Mouse (Mus musculus): ENCODE data around the gene Arfgap2. TPM values are rescaled to one million over a fixed set of nuclear protein-coding genes. Genes with fewer than 3 reads are reported as not detected.

Gene Arfgap2
- 57.0 and 71.6 TPM in 2 replicates for total RNA-seq (2012; rRNA removed)
- 48.3 and 55.1 TPM in 2 replicates for total RNA-seq (2014; rRNA removed)
- 77.6 and 80.0 TPM in 2 replicates for polyA plus RNA-seq (2012; ENCODE audit: insufficient read length, low read depth)

DNA sequence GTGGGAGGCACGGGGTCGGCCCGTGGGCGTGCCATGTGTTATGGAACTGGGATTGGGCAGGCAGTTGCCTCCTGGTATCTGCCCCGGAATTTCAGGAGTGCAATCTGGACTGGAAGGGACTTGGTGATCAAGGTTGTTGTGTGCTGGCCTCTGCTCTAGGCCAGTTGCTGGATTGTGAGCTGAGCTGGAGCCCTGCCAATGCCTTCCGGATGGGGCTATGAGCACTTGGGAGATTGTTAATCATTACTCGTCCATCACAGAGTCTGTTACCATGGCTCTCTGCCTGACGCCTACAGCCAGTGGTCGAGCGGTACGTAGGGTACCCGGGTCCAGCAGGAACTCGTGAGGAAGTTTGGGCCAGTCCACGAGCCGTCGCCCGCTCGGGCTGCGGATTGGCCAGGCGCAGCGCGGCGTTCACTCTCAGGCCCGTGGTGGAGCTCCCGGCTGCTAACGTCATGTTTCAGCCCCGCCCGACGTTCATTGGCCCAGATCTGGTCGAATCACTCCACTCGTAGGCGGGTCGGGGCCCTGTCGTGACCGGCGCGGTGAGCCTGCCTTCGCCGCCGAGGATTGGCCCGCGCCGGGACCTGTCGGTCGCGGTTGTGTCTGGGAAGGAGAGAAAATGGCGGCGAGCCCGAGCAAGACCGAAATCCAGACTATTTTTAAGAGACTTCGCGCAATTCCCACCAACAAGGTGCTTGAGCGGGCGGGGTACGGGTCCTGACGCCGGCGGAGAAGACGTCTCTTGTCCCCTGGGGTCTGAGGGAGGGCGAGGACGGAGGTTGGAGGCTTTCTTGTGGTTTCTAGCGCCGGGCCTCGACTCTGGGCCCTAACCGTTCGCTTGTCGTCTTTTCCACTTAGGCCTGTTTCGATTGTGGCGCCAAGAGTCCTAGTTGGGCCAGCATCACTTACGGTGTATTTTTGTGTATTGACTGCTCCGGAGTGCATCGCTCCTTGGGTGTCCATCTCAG is at the start of gene Arfgap2:
Gene Arfgap2 (plus strand): TSS at position 264 of the 971 bp plus-strand sequence.
- Histone ChIP-seq H3K9me3 (replicated peaks; ENCODE audit: low read length) (no peaks in the 10 kb centered on the region), H3K36me3 (replicated peaks in 1 of 2; ENCODE audit: control insufficient read depth in 1 of 2, insufficient read depth in 1 of 2, low read length in 1 of 2) (peaks cover 31 to 38% of the 10 kb centered on the region in 2 experiments), H3K9ac (ENCODE audit: insufficient read depth, low read depth) (peak within 1 kb of the TSS; percentile 96), H3K27ac (ENCODE audit: insufficient read depth, low read depth) (peak within 1 kb of the TSS; percentile 41), H3K4me3 (replicated peaks in 1 of 3; ENCODE audit: low read depth in 2 of 3, low read length in 2 of 3, poor library complexity in 1 of 3) (peak within 1 kb of the TSS; percentile 69 to 95 (median 79)), H3K27me3 (replicated peaks) (peaks cover 2% of the 10 kb centered on the region), H3K4me1 (ENCODE audit: control insufficient read depth in 1 of 2, insufficient read depth in 2 of 2) (peaks cover 4 to 21% of the 10 kb centered on the region in 2 experiments; a peak in 3 of 4 replicates), H3K4me2 (ENCODE audit: insufficient read depth, low read depth, poor library complexity, severe bottlenecking) (peak within 1 kb of the TSS; percentile 53), H3K79me2 (replicated peaks; ENCODE audit: control insufficient read depth, extremely low read depth, insufficient read depth, poor library complexity, severe bottlenecking) (peaks cover 23% of the 10 kb centered on the region)
- peak; percentile 95 for DNase-seq (ENCODE audit: extremely low read depth)
- dilution Hi-C loops (cut with MboI; ENCODE audit: extremely low pct_ligation_motif_present, extremely low pct_unique_long_range_greater_than_20kb, low sequenced_read_pairs) = no loop called here
- in situ Hi-C loops (cut with MboI; ENCODE audit: low pct_ligation_motif_present, low pct_unique_long_range_greater_than_20kb, low sequenced_read_pairs) = no loop called here
- TF ChIP-seq SIN3A (IDR thresholded peaks at IDR 0.05; ENCODE audit: low read length) = peak; percentile 89
- TF ChIP-seq CHD2 (IDR thresholded peaks at IDR 0.05; ENCODE audit: low read length) = no peak
- no peak for TF ChIP-seq GABPA (IDR thresholded peaks at IDR 0.05; ENCODE audit: insufficient replicate concordance, low read depth, low read length)
- TF ChIP-seq CTCF (conservative IDR thresholded peaks at IDR 0.05 in 1 of 2, IDR thresholded peaks at IDR 0.05 in 1 of 2; ENCODE audit: low read depth in 2 of 2, low read length in 2 of 2) = no peak
- peak; percentile 78 for TF ChIP-seq HCFC1 (IDR thresholded peaks at IDR 0.05; ENCODE audit: low read depth, low read length)
- no peak for TF ChIP-seq JUN (IDR thresholded peaks at IDR 0.05; ENCODE audit: insufficient read depth, low read depth, low read length)
- no peak for TF ChIP-seq E2F4 (IDR thresholded peaks at IDR 0.05; ENCODE audit: insufficient replicate concordance, low read depth, low read length)
- TF ChIP-seq MAX (IDR thresholded peaks at IDR 0.05; ENCODE audit: low read length) = peak; percentile 75
- peak; percentile 79 for TF ChIP-seq ZMIZ1 (IDR thresholded peaks at IDR 0.05; ENCODE audit: low read depth, low read length)
- no peak for TF ChIP-seq JUND (conservative IDR thresholded peaks at IDR 0.05; ENCODE audit: low read depth, low read length)
- no peak for TF ChIP-seq USF2 (conservative IDR thresholded peaks at IDR 0.05; ENCODE audit: low read depth, low read length)
- no peak for TF ChIP-seq MAZ (IDR thresholded peaks at IDR 0.05; ENCODE audit: low read depth, low read length)
- TF ChIP-seq UBTF (IDR thresholded peaks at IDR 0.05; ENCODE audit: low read depth, low read length) = peak; percentile 76; the same call in 1 of the 2 replicates
- TF ChIP-seq BHLHE40 (IDR thresholded peaks at IDR 0.05; ENCODE audit: low read depth, low read length) = peak; percentile 52; the same call in 1 of the 2 replicates
- TF ChIP-seq NRF1 (IDR thresholded peaks at IDR 0.05; ENCODE audit: low read depth, low read length) = peak; percentile 71
- TF ChIP-seq MXI1 (IDR thresholded peaks at IDR 0.05; ENCODE audit: low read depth, low read length) = no peak; the same call in 1 of the 2 replicates
- TF ChIP-seq SMC3 (IDR thresholded peaks at IDR 0.05; ENCODE audit: low read depth, low read length) = no peak
- no peak for TF ChIP-seq USF1 (IDR thresholded peaks at IDR 0.05; ENCODE audit: low read depth, low read length)
- peak; percentile 84; the same call in 1 of the 2 replicates for TF ChIP-seq NELFE (IDR thresholded peaks at IDR 0.05; ENCODE audit: low read depth, low read length)
- 0 out of 2 replicates have a peak, but pooled peaks have one; percentile 22 for TF ChIP-seq MEF2A (IDR thresholded peaks at IDR 0.05; ENCODE audit: borderline replicate concordance, low read depth, low read length)
- no peak for TF ChIP-seq KAT2A (IDR thresholded peaks at IDR 0.05; ENCODE audit: insufficient replicate concordance, low read length)
- no peak for TF ChIP-seq ZKSCAN1 (IDR thresholded peaks at IDR 0.05; ENCODE audit: borderline replicate concordance, low read depth, low read length)
- TF ChIP-seq IRF4 (IDR thresholded peaks at IDR 0.05; ENCODE audit: low read depth, low read length) = no peak; the same call in 1 of the 2 replicates
- no peak for TF ChIP-seq ZC3H11A (IDR thresholded peaks at IDR 0.05; ENCODE audit: low read depth, low read length)
- no peak for TF ChIP-seq RAD21 (IDR thresholded peaks at IDR 0.05; ENCODE audit: low read depth, low read length)
- 0 out of 2 replicates have a peak, but pooled peaks have one; percentile 16 for TF ChIP-seq TBP (conservative IDR thresholded peaks at IDR 0.05; ENCODE audit: low read depth, low read length)
- TF ChIP-seq PAX5 (IDR thresholded peaks at IDR 0.05; ENCODE audit: low read length) = no peak
- TF ChIP-seq MYC (IDR thresholded peaks at IDR 0.05; ENCODE audit: low read depth, low read length) = no peak
- TF ChIP-seq TCF12 (IDR thresholded peaks at IDR 0.05; ENCODE audit: low read depth, low read length) = peak; percentile 63
- no peak for TF ChIP-seq ZNF384 (IDR thresholded peaks at IDR 0.05; ENCODE audit: low read depth, low read length)
- no peak for TF ChIP-seq RCOR1 (conservative IDR thresholded peaks at IDR 0.05; ENCODE audit: low read depth, low read length)
- peak; percentile 70 for TF ChIP-seq ELF1 (IDR thresholded peaks at IDR 0.05; ENCODE audit: low read depth, low read length)
- TF ChIP-seq CHD1 (IDR thresholded peaks at IDR 0.05; ENCODE audit: low read depth, low read length) = 0 out of 2 replicates have a peak, but pooled peaks have one; percentile 38
- no peak for TF ChIP-seq ETS1 (conservative IDR thresholded peaks at IDR 0.05; ENCODE audit: low read depth, low read length)
- TF ChIP-seq EP300 (IDR thresholded peaks at IDR 0.05; ENCODE audit: low read length) = no peak
- peak; percentile 89 for TF ChIP-seq POLR2A (IDR thresholded peaks at IDR 0.05; ENCODE audit: low read depth, low read length)
- no peak for TF ChIP-seq MAFK (IDR thresholded peaks at IDR 0.05; ENCODE audit: insufficient replicate concordance, low read length)

Data from CH12.LX (cell line).